Mouse (Mus musculus) ES-E14 (cell line): ENCODE data around the gene Col4a1. TPM values are rescaled to one million over a fixed set of nuclear protein-coding genes. Genes with fewer than 3 reads are reported as not detected.

Experiments
- DNase-seq: peaks from one replicate; pipeline ENCODE4 v3.0.0-alpha.2; 2013; ENCODE audit warnings: low read depth, low spot score
- H3K27ac ChIP-seq: 2 replicates; pipeline ENCODE4 v1.5.1; 2012; ENCODE audit warnings: low read depth, mild to moderate bottlenecking, low read length, moderate library complexity, mixed read lengths; ENCODE audit not compliant: poor library complexity, insufficient read depth, severe bottlenecking
- H3K36me3 ChIP-seq: 2 replicates; pipeline ENCODE4 v1.6.1; 2012; ENCODE audit warnings: mild to moderate bottlenecking, low read length, moderate library complexity, mixed read lengths; ENCODE audit not compliant: control insufficient read depth, poor library complexity, insufficient read depth, severe bottlenecking
- H3K4me1 ChIP-seq, 2 experiments: fragments of 150-350 bp in 1 of 2; sonication (generic) in 1 of 2; 2 replicates each; pipeline ENCODE4 v1.6.1; 2012; ENCODE audit warnings: low read length in 2 of 2, mild to moderate bottlenecking in 1 of 2, mixed read lengths in 1 of 2; ENCODE audit not compliant: control insufficient read depth in 2 of 2, insufficient read depth in 2 of 2, poor library complexity in 1 of 2
- H3K4me3 ChIP-seq, 2 experiments: fragments of 150-350 bp in 1 of 2; sonication (generic) in 1 of 2; 2 replicates each; pipeline ENCODE4 v1.5.1; 2012; ENCODE audit warnings: low read length in 2 of 2, low read depth in 1 of 2, mild to moderate bottlenecking in 1 of 2, mixed read lengths in 1 of 2; ENCODE audit not compliant: insufficient read depth in 1 of 2, poor library complexity in 1 of 2, severe bottlenecking in 1 of 2
- H3K9ac ChIP-seq: 2 replicates; pipeline ENCODE4 v1.6.1; 2012; ENCODE audit warnings: low read depth, mild to moderate bottlenecking, low read length, mixed read lengths; ENCODE audit not compliant: poor library complexity, insufficient read depth, severe bottlenecking
- H3K9me3 ChIP-seq: fragments of 150-350 bp; sonication (generic); 2 replicates; pipeline ENCODE4 v1.6.1; 2012; ENCODE audit warnings: low read depth, mild to moderate bottlenecking, low read length; ENCODE audit not compliant: control insufficient read depth, insufficient read depth
- CHD2 ChIP-seq: IDR thresholded peaks from 2 replicates; pipeline ENCODE4 v1.6.1; 2014; ENCODE audit warnings: mild to moderate bottlenecking, low read depth, low read length, inconsistent platforms
- HCFC1 ChIP-seq: IDR thresholded peaks from 2 replicates; pipeline ENCODE4 v1.6.1; 2012; ENCODE audit warnings: low read length, inconsistent platforms, borderline replicate concordance; ENCODE audit not compliant: insufficient read depth
- MAFK ChIP-seq: IDR thresholded peaks from 2 replicates; pipeline ENCODE4 v1.6.1; 2014; ENCODE audit warnings: mild to moderate bottlenecking, low read depth, low read length, inconsistent platforms; ENCODE audit not compliant: insufficient read depth
- ZC3H11A ChIP-seq: IDR thresholded peaks from 2 replicates; pipeline ENCODE4 v1.6.1; 2012; ENCODE audit warnings: low read depth, mild to moderate bottlenecking, inconsistent platforms, low read length, borderline replicate concordance
- ZNF384 ChIP-seq: IDR thresholded peaks from 2 replicates; pipeline ENCODE4 v1.6.1; 2012; ENCODE audit warnings: low read depth, low read length, inconsistent platforms
- in situ Hi-C, 2 experiments: fragments of 600-800 bp; cut with MboI; formaldehyde crosslinking; loops; one replicate each; pipeline ENCODE4 v1.15.1; 2025; ENCODE audit warnings: low sequenced_read_pairs in 2 of 2, inconsistent platforms in 1 of 2; ENCODE audit not compliant: unreplicated experiment in 2 of 2
- total RNA-seq: library from RNA; depleted of rRNA; stranded (reverse); fragments of 300-350 nt; gene quantifications from 2 replicates; pipeline ENCODE4 v1.2.3, GENCODE M21; 2012

The Col4a1 gene
- total RNA-seq, 1 experiment = 198 TPM

DNA sequence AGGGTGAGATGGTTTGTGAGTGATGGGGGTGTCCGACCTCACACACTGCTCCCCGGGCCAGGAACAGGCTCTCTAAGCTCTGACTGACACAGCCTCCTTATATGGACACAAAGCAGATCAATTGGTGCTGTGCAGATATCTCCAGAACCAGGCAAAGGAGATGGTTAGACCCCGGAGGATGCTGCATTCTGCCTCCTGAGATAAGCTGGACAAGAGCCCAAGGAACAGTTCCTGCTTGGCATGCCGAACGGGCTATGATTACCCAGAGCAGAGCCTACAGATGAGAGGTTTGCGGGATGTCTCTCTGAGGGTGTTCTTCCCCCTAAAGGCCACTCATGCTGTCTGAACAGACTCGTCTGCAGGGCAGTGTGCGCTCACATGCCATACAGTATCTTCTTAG, 44.1 kb upstream of the Col4a1 start:
- no peak overlapping the region for H3K27ac ChIP-seq
- DNase-seq = no peak
- no peaks in the 10 kb centered on the region for H3K36me3 ChIP-seq
- in situ Hi-C loops = no loop called here
- no peak overlapping the region for H3K4me3 ChIP-seq
- H3K4me1 ChIP-seq = no peaks in the 10 kb centered on the region
- no peak overlapping the region for H3K9ac ChIP-seq
- no peaks in the 10 kb centered on the region for H3K9me3 ChIP-seq
- no peak for TF ChIP-seq ZNF384
- no peak for TF ChIP-seq ZC3H11A
- TF ChIP-seq CHD2 = no peak
- TF ChIP-seq HCFC1 = no peak
- no peak for TF ChIP-seq MAFK

DNA sequence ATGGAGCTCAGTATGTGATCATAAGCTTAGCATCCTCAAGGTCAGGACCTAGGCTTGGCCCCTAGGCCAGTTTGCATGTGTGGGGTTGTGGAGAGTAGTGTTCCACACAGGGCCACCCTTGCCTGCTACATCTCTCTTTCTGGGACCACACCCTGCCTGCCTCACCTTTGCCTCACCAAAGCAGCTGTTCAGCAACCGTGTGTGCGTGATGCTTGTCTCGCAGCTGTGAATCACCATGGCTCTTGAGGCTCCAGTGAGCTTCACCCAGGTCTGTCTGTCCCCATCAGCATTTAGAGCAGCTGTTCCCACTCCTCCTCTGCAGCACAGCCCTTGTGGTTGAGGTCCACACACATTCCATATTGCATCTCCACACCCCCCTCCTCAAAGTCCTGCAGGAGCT, 43.3 kb upstream of the Col4a1 start:
- no peak for TF ChIP-seq HCFC1
- TF ChIP-seq ZC3H11A = no peak
- no peak for TF ChIP-seq MAFK
- no peak for TF ChIP-seq ZNF384
- no peak for TF ChIP-seq CHD2
- H3K9ac ChIP-seq = no peak overlapping the region
- H3K27ac ChIP-seq = no peak overlapping the region
- no peaks in the 10 kb centered on the region for H3K9me3 ChIP-seq
- in situ Hi-C loops = no loop called here
- no peak for DNase-seq
- H3K4me3 ChIP-seq = no peak overlapping the region
- H3K36me3 ChIP-seq = no peaks in the 10 kb centered on the region
- H3K4me1 ChIP-seq = no peaks in the 10 kb centered on the region

DNA sequence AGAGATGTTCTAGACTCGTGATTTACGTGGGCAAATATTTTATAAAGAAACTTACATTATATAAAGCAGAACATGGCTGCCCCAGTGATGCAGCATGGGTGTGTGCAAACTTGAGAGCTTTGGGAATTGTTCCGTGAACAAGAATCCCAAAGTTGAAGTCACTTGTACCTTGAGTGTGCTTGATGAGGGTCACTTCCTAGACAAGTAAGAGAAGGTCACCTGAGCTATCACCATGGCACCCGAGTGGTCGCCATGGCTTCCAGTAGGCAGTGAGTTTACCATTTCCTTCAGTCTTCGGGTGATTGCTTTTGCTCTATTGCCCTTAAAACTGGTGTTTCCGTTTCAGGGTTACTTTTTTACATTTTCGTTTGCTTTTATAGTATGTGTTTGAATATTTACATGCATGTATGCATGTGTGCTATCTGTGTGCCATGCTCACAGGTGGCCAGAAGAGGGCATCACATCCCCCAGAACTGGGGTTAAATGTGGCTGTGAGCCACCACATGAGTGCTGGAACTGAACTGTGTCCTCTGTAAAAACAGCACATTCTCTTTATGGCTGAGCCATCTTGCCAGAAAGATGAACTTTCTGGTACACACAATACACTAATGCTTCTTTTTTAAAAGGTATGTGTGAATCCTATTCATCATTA, 42.3 kb upstream of the Col4a1 start:
- no peak for TF ChIP-seq ZNF384
- 0 out of 2 replicates have a peak, but pooled peaks have one; percentile 23 for TF ChIP-seq ZC3H11A
- Histone ChIP-seq H3K36me3 (no peaks in the 10 kb centered on the region), H3K9me3 (no peaks in the 10 kb centered on the region), H3K4me3 (no peak overlapping the region), H3K4me1 (no peaks in the 10 kb centered on the region), H3K9ac (no peak overlapping the region), H3K27ac (no peak overlapping the region)
- in situ Hi-C loops = no loop called here
- no peak for DNase-seq

DNA sequence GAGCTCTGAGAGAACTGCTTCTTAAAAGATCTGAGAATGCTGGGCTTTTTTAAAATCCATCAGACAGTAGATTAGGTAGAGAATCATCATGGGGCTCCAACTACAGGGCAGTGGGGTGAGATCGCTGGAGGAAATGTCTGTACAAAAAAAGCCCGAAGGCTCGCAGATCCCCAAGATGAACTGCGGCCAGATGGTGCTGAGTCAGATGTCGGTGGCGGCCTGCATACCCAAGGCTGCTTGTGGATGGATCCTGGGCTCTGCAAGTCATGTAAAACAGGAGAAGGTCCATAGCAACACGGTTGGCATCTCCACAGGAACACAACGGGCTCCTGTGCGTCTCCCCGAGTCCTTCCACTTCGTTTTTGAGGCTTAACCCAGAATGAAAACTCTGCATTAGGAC, 39.9 kb upstream of the Col4a1 start:
- Histone ChIP-seq H3K9ac (no peak overlapping the region), H3K4me1 (no peaks in the 10 kb centered on the region), H3K9me3 (no peaks in the 10 kb centered on the region), H3K36me3 (no peaks in the 10 kb centered on the region), H3K4me3 (no peak overlapping the region), H3K27ac (no peak overlapping the region)
- no peak for DNase-seq
- in situ Hi-C loops = no loop called here
- TF ChIP-seq HCFC1 (no peak), CHD2 (no peak), ZNF384 (no peak)

DNA sequence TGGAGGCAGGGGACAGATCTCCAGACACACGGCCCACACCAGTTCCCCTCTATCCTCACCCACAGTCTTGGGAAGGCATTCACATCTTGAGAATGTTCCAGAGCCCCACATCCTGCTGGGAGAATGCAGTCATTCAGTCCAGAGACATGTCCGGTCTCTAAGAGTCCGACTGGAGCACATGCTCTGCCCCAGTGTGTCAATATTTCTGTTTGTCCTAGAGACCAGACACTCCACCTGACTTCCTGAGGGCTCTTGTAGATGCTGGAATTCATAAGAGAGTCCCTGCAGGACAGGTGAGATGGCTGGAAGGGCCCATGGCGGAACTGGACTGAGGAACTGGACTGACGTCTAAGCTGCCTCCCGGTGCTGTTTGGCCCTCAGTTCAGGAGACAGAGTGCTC, 38.7 kb upstream of the Col4a1 start:
- no peaks in the 10 kb centered on the region for H3K4me1 ChIP-seq
- no peak overlapping the region for H3K27ac ChIP-seq
- TF ChIP-seq ZNF384 (no peak), MAFK (no peak), CHD2 (no peak), ZC3H11A (no peak), HCFC1 (no peak)
- no peak overlapping the region for H3K4me3 ChIP-seq
- no peaks in the 10 kb centered on the region for H3K36me3 ChIP-seq
- H3K9ac ChIP-seq = no peak overlapping the region
- DNase-seq = no peak
- in situ Hi-C loops = no loop called here
- no peaks in the 10 kb centered on the region for H3K9me3 ChIP-seq
